Mouse (Mus musculus): ENCODE results near the gene Tmem270.
A peak's percentile ranks its signal among the peaks of the same experiment; 100 is the strongest.

Gene Tmem270

DNA sequence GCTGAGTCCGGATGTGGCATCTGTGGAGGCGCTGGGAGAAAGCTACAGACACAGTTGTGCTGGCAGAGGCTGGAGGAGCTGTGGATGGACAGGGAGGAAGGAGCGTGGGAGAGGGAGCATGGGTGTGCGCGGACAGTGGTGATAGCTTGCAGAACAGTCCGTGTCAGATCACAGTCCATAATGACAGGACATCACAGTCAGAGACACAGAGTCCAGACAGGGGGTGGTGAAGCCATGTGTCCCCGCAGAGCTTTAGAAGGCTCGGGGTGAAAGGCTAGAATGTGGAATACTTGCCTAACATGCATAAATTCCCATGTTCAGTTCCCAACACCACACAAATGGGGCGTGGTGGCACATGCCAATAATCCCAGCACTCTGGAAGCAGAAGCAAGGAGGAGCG, 29.7 kb downstream of the Tmem270 start:
- DNase-seq: peak; percentile 69

DNA sequence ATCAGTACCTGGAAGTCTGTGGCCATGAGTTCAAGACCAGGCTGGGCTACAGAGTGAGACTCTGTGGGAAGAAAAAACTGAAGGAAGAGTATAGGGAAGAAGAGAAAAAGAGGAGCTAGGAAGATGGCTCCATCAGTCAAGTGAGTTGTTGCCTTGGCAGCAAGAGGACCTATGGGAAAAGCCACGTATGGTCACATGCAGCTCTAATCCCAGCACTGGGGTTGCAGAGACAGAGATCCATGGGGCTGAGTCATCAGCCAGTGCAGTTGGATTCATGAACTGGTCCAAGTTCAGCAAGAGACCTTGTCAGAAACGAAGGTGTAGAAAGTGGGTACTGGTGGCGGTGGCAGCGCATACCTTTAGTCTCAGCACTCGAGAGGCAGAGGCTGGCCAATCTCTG, 31.3 kb downstream of the Tmem270 start:
- DNase-seq: no peak

DNA sequence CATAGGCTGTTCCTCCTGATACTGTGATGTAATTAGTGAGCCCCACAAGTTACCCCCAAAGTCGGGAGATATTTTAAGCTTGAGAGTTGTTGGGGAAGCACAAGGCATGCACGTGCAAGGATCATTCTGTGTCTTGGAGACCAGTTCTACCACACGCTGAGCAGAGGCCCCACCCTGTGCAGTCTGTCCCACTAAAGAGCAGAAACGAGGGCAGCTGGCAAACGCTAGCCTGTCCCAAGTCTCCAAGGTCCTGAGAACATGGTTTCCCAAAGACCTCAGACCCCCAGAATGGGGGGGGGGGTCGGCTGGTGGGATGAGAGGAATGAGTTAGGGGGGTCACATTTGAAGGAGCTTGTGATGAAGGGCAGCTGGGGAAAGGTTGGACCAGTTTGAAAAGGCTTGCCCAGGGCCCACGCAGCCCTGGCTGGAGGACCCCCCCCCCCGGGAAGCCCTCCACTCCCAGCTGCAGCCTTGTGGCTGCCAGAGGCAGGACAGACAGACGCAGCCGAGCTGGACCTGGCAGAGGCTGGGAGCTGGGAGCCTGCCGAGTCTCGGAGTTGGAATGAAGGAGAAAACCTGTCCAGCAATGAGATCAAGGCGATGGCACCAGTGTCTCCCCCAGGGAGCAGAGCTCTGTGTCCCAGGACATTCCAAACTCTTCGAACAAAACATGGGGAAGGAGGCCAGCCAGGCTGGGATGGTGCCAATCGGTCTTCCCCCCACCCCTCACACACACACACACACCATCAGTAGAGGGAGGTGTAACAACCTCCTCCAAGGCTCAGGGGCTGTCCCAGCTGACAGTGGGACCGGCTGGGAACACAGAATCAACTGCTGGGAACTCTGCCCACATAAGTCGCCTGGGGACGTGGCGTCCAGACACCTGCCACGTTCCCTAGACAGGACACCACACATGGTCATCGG, 32.3 kb downstream of the Tmem270 start:
- peak; percentile 88 for DNase-seq

DNA sequence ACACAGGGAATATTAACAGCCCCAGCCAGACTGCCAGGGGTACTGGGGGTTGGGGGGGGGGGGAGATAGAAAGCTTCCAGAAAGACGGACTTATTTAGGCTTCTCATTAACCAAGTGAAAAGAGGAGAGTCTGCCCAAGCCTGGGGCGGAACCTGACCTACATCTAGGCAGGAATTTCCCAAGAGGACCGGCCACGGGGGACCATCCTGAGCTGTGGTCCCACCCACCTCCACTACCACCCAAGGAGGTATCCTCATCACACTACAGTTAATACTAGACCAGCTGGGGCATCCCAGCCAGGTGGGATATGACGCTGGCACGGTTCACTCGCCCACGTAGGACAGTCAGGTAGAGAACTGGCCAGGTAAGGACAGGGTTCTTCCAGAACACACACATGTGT, 33.5 kb downstream of the Tmem270 start:
- DNase-seq: no peak

DNA sequence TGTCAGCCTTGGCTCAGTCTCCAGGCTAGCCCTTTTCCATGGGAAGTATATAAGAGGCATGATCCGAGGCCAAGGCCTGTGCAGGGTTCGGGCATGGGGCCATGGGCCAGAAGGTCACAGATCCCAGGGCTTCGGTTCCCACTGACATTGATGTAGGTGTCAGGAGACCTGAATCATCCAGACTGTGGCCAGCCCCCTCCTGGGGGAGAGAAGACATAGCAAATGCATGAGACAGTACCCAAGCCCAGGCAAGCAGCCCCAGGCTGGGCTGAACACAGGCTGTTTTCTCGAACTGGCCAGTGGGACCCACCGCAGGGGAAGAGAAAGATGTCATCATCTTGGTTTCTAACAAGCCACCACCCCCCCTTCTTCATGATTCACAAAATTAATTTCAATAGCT, 33.9 kb downstream of the Tmem270 start:
- peak; percentile 56 for DNase-seq

DNA sequence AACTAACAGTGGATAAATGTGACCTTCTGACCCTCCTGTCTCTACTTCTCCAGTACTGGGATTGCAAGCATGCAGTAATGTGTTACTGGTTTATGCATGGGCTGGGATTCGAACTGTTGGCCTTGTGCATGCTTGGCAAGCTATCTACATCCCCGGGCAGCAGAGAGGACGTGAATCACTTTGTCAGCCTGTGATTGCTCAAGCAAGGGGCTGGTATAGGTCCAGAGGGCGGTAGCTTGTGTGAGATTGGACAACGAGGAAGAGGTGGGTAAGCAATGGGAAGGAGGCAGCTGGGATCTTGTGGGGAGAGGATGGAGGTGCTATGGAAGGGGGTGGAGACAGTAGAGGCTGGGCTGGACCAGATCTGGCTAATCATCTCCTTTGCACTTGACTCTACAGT, 38.0 kb downstream of the Tmem270 start:
- no peak for DNase-seq

DNA sequence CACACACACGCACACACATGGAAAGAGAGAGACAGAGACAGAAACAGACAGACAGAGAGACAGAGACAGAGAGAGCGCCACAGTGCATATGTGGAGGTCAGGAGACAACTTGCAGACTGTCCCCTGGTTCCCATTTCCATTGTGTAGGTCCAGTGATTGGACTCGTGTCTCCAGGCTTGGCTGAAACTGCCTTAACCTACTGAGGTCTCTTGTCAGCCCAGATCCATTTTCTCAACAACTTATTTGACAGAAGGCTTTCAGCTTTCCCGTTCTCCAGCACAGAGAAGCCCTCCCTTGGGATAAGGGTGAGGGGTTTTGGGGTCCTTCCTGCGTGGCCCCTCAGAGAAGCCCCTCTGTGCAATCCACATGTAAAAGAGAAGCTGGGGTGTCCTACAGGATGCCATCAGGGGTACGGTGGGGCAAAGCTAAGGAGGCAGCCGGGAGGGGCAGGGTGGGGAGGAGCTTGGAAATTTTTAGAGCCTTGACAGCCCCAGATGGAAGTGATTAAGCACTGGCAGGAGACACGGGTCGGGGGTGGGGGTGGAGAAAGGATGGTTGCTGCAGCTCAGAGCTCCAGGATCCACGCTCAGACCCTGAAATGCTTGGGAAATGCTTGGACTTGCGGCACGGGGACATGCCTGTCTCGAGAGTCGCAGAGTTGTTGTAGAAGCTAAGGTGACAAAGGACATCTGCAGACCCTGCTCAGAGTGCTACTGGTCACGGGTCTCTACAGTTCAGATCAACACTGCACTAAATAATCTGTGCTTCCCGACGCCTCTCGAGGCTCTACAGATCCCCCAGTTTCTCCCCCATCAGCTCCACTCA, 39.0 kb downstream of the Tmem270 start:
- DNase-seq: no peak

DNA sequence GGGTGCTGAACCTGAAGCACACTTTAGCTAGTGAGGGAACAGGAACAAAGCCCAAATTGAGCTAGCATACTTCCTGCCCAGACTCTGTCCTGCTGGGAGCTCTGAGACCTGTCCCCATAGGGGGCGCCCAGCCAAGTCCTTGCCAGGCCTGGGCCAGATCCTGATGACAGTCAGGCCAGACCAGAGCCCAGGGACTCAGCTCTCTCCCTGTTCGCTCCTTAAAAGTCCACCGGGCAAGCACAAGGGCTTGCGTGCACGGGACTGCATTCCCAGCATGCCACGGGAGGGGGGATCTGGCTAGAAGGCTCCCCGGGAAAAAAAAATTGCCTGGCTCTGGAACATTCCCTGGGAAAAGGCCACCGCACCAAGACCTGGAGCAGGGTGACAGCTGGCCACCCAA, 41.4 kb downstream of the Tmem270 start:
- DNase-seq: peak; percentile 75

DNA sequence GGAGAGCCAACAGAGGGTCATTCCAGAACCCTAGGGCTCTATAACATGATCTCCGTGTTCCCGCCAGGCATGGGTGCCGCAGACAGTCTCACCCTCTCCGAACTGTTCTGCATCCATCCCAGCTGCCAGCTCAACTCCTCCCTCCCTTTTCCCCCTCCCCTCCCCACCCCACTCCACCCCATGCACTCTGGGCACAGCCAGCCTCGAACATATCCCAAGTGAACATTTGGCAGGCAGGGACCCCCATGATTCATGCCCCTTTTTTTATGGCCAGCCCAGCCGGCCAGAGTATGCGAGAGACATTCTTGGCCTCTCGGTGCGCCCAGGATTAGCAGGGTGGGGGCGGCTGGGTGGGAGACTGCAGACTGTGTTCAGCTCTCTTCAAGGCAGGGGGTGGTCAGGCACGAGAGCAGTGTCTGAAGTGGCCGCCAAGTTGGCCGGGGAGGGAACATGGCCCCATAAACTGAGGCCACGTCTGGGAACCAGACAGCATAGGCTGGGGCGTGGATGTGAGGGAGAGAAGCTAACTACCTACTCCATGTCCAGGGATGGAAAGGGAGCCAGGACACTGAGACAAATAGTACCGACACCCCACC, 44.5 kb downstream of the Tmem270 start:
- no peak for DNase-seq

DNA sequence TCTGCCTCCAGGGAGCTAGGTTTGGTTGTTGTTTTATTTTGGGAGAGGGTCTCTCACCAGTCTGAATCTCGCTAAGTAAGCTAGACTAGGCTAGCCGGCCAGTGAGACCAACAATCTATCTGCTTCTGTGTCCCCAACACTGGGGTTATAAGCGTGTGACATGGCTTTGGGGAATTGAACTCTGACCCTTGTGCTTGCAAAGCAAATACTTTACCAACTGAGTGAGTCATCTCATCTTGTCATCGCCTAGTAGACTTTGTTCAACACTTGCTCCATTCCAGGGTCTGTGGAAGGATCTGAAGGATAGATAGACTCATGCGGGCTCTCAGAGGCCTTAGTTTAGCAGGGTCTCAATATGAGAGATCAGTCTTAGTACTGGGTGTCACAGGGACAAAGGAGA, 47.3 kb downstream of the Tmem270 start:
- DNase-seq: no peak

DNA sequence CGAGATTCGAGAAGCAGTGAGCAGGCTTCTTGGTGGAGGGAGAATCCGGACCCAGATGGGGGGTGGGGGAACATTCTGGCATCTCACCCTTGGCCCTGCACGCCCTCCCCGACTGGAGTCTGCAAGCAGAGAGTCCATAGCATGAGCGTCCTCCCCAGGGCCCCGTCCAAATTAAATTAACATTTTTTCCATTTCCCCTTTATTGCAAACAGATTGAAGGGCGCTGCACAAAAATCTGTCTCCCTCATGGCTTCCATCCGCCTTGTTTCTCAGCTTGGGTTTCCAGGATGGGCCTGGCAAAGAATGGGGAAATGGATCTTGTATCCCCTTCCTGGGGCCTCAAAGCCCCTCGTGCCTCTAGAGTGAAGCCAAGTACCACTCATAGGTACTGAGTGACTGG, 48.2 kb downstream of the Tmem270 start:
- no peak for DNase-seq

DNA sequence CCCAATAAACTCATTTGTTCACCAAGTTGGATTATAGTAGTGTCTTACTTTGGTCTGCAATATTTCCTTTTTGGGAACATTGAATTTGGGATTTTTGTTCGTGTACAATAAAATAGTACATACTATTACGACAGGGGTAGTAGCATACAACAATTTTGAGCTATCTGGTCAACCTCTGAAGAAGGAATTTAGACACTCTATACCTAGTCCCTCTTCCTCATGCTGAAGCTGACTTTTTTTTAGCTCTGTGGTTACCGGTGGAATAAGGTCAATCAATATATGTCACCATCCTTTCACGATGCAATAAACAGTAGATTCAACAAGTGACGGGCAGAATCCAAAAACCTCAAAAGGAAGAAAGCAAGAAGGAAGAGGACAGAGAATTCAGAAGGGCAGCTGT, 53.7 kb downstream of the Tmem270 start:
- DNase-seq: no peak

Measured in lung, postnatal 14 days (tissue).